Mouse (Mus musculus) spleen, postnatal 14 days (tissue): ENCODE results near the gene Lrrk1.

ENCODE experiments used
- DNase-seq, 2 experiments: peaks; one replicate each; pipeline ENCODE4 v3.0.0; 2021 to 2022; ENCODE audit warnings: low spot score in 2 of 2

Lrrk1 gene

GRCm38 (mm10) chr7:66384891-66385290 lies 3.3 kb downstream of the Lrrk1 start:
- DNase-seq, result no peak

- DNase-seq, result peak in 1 of 2 experiments; percentile 14
Measured at GRCm38 (mm10) chr7:66384213-66384612, 3.9 kb downstream of the Lrrk1 start.

- no peak for DNase-seq
Measured at GRCm38 (mm10) chr7:66376560-66376959, 11.6 kb downstream of the Lrrk1 start.

- DNase-seq, result no peak
Measured at GRCm38 (mm10) chr7:66375736-66376135, 12.4 kb downstream of the Lrrk1 start.

GRCm38 (mm10) chr7:66373391-66373790 lies 14.8 kb downstream of the Lrrk1 start:
- DNase-seq, result no peak

- DNase-seq, result no peak
Measured at GRCm38 (mm10) chr7:66370970-66371369, 17.2 kb downstream of the Lrrk1 start.

- no peak for DNase-seq
Measured at GRCm38 (mm10) chr7:66369934-66370445, 18.2 kb downstream of the Lrrk1 start.

- no peak for DNase-seq
Measured at GRCm38 (mm10) chr7:66369071-66369933, 18.8 kb downstream of the Lrrk1 start.

GRCm38 (mm10) chr7:66365904-66366303 lies 22.2 kb downstream of the Lrrk1 start, which contains the start of gene Gm10974:
TSS of gene Gm10974 (plus strand) at chr7:66365905.
- no peak for DNase-seq

GRCm38 (mm10) chr7:66365411-66365810 lies 22.7 kb downstream of the Lrrk1 start:
- no peak for DNase-seq

- DNase-seq, result no peak
Measured at GRCm38 (mm10) chr7:66364491-66364890, 23.7 kb downstream of the Lrrk1 start.

GRCm38 (mm10) chr7:66359044-66359443 lies 29.1 kb downstream of the Lrrk1 start:
- no peak for DNase-seq

- no peak for DNase-seq
Measured at GRCm38 (mm10) chr7:66358461-66358860, 29.7 kb downstream of the Lrrk1 start.

GRCm38 (mm10) chr7:66355791-66356522 lies 32.2 kb downstream of the Lrrk1 start:
- no peak for DNase-seq

GRCm38 (mm10) chr7:66354911-66355310 lies 33.2 kb downstream of the Lrrk1 start:
- DNase-seq, result no peak

GRCm38 (mm10) chr7:66351074-66351473 lies 37.1 kb downstream of the Lrrk1 start:
- DNase-seq, result no peak

- DNase-seq, result no peak
Measured at GRCm38 (mm10) chr7:66349670-66350069, 38.5 kb downstream of the Lrrk1 start.

GRCm38 (mm10) chr7:66348588-66348987 lies 39.6 kb downstream of the Lrrk1 start:
- no peak for DNase-seq

- no peak for DNase-seq
Measured at GRCm38 (mm10) chr7:66346959-66347663, 41.0 kb downstream of the Lrrk1 start.

GRCm38 (mm10) chr7:66343307-66343706 lies 44.8 kb downstream of the Lrrk1 start:
- DNase-seq, result no peak

- no peak for DNase-seq
Measured at GRCm38 (mm10) chr7:66342831-66343230, 45.3 kb downstream of the Lrrk1 start.

- DNase-seq, result peak in 1 of 2 experiments; percentile 43
Measured at GRCm38 (mm10) chr7:66342323-66342722, 45.8 kb downstream of the Lrrk1 start.
